Mouse (Mus musculus) midbrain, postnatal 0 days (tissue): Measurements from ENCODE around the gene Lgr4. TPM values are rescaled to one million over a fixed set of nuclear protein-coding genes. Genes with fewer than 3 reads are reported as not detected.

Source experiments
- ATAC-seq: fragments of 200-750 bp; cut with Nextera tagmentation; 2 replicates; pipeline ENCODE4 v1.8.0; 2017; ENCODE audit warnings: moderate number of reproducible peaks, mild to moderate bottlenecking, moderate TSS enrichment, moderate library complexity; ENCODE audit not compliant: low FRiP score
- DNase-seq: peaks from one replicate; pipeline ENCODE4 v3.0.0-alpha.2; 2015; ENCODE audit warnings: low spot score
- H3K27ac ChIP-seq: fragments of 300-500 bp; sonication (generic); 2 replicates; pipeline ENCODE4 v1.5.1; 2014; ENCODE audit warnings: low read depth, mild to moderate bottlenecking, low read length, mixed read lengths
- H3K27me3 ChIP-seq: fragments of 300-500 bp; sonication (generic); 2 replicates; pipeline ENCODE4 v1.6.1; 2014; ENCODE audit warnings: low read length, control low read depth, mixed read lengths; ENCODE audit not compliant: insufficient read depth
- H3K36me3 ChIP-seq: fragments of 300-500 bp; sonication (generic); 2 replicates; pipeline ENCODE4 v1.6.1; 2014; ENCODE audit warnings: low read length, control low read depth, mixed read lengths; ENCODE audit not compliant: insufficient read depth
- H3K4me1 ChIP-seq: fragments of 300-500 bp; sonication (generic); 2 replicates; pipeline ENCODE4 v1.6.1; 2014; ENCODE audit warnings: mild to moderate bottlenecking, control low read depth, antibody characterized with exemption, low read length, mixed read lengths; ENCODE audit not compliant: insufficient read depth
- H3K4me2 ChIP-seq: fragments of 300-500 bp; sonication (generic); 2 replicates; pipeline ENCODE4 v1.6.1; 2014; ENCODE audit warnings: low read depth, mild to moderate bottlenecking, low read length, mixed read lengths; ENCODE audit not compliant: poor library complexity, severe bottlenecking
- H3K4me3 ChIP-seq: fragments of 300-500 bp; sonication (generic); 2 replicates; pipeline ENCODE4 v1.5.1; 2014; ENCODE audit warnings: low read depth, mild to moderate bottlenecking, low read length, moderate library complexity
- H3K9ac ChIP-seq: fragments of 300-500 bp; sonication (generic); replicated peaks from 2 replicates; pipeline ENCODE4 v1.6.1; 2014; ENCODE audit warnings: mild to moderate bottlenecking, low read length, moderate library complexity, mixed read lengths; ENCODE audit not compliant: poor library complexity, severe bottlenecking
- H3K9me3 ChIP-seq: fragments of 300-500 bp; sonication (generic); 2 replicates; pipeline ENCODE4 v1.6.1; 2016; ENCODE audit warnings: low read length, control low read depth
- CTCF ChIP-seq: IDR thresholded peaks from 2 replicates; pipeline ENCODE4 v1.5.1; 2016; ENCODE audit warnings: antibody characterized with exemption, mild to moderate bottlenecking
- WGBS: fragments of 180-500 bp; shearing (Covaris S2); extraction: QIAGEN DNeasy Blood & Tissue Kit; methylation state at CpG from one replicate; pipeline ENCODE4 v1.1.7; 2014; 5-methylcytosine and 5-hydroxymethylcytosine counted together
- polyA plus RNA-seq: library from polyadenylated mRNA; unstranded; fragments of >200 nt; fragmentation: Nextera tagmentation; extraction: Ambion mirVana; gene quantifications from 2 replicates; pipeline ENCODE4 v1.2.1, GENCODE M21; 2015
- total RNA-seq: library from RNA; depleted of rRNA; stranded (reverse); fragments of >200 nt; gene quantifications from 2 replicates; pipeline ENCODE4 v1.2.3, GENCODE M21; 2014

The Lgr4 gene
- total and polyA plus RNA-seq, 2 experiments from 2014 or later: 9.9 to 33.4 TPM

- Histone ChIP-seq H3K36me3 (peaks cover 31% of the 10 kb centered on the region), H3K4me3 (no peak overlapping the region), H3K9me3 (no peaks in the 10 kb centered on the region), H3K4me1 (no peaks in the 10 kb centered on the region), H3K27ac (no peak overlapping the region), H3K27me3 (no peaks in the 10 kb centered on the region), H3K4me2 (no peak overlapping the region), H3K9ac (no peak overlapping the region)
- ATAC-seq (no peak), DNase-seq (no peak)
- no peak for TF ChIP-seq CTCF
These were observed 92.0 kb downstream of the Lgr4 start for GRCm38 (mm10) chr2:110009449-110009848.

GRCm38 (mm10) chr2:110012184-110012725, 94.8 kb downstream of the Lgr4 start:
- Histone ChIP-seq H3K4me2 (no peak overlapping the region), H3K27ac (no peak overlapping the region), H3K9ac (no peak overlapping the region), H3K4me1 (no peaks in the 10 kb centered on the region), H3K9me3 (no peaks in the 10 kb centered on the region), H3K27me3 (no peaks in the 10 kb centered on the region), H3K36me3 (peaks cover 20% of the 10 kb centered on the region), H3K4me3 (no peak overlapping the region)
- no peak for TF ChIP-seq CTCF
- no peak for ATAC-seq
- no peak for DNase-seq
- 83% methylated on average over 13 of the region's 13 CpGs for WGBS

GRCm38 (mm10) chr2:110017087-110017486, 99.6 kb downstream of the Lgr4 start:
- H3K4me2 ChIP-seq: peak overlapping the region; percentile 77
- peaks cover 9% of the 10 kb centered on the region; the same call in 1 of the 2 replicates for H3K36me3 ChIP-seq
- DNase-seq (no peak), ATAC-seq (peak; percentile 18; the same call in 1 of the 2 replicates)
- H3K4me3 ChIP-seq: peak overlapping the region; percentile 81
- H3K27ac ChIP-seq: peak overlapping the region; percentile 87
- no peaks in the 10 kb centered on the region for H3K9me3 ChIP-seq
- H3K9ac ChIP-seq: peak overlapping the region; percentile 93
- no peak for TF ChIP-seq CTCF
- WGBS: 44% methylated on average over 7 of the region's 7 CpGs
- H3K4me1 ChIP-seq: peaks cover 4% of the 10 kb centered on the region; the same call in 1 of the 2 replicates
- no peaks in the 10 kb centered on the region for H3K27me3 ChIP-seq

- H3K27ac ChIP-seq: peak within 1 kb of the TSS; percentile 87
- ATAC-seq (peak; percentile 99), DNase-seq (peak; percentile 97)
- peaks cover 7% of the 10 kb centered on the region; the same call in 1 of the 2 replicates for H3K36me3 ChIP-seq
- no peak for TF ChIP-seq CTCF
- peak within 1 kb of the TSS; percentile 81 for H3K4me3 ChIP-seq
- H3K4me2 ChIP-seq: peak within 1 kb of the TSS; percentile 77
- H3K27me3 ChIP-seq: no peaks in the 10 kb centered on the region
- no peaks in the 10 kb centered on the region for H3K9me3 ChIP-seq
- peaks cover 4% of the 10 kb centered on the region; the same call in 1 of the 2 replicates for H3K4me1 ChIP-seq
- H3K9ac ChIP-seq: peak within 1 kb of the TSS; percentile 93
- under 1% methylated on average over 54 of the region's 55 CpGs for WGBS
These were observed 100.4 kb downstream of the Lgr4 start, which contains the start of gene Ccdc34 for GRCm38 (mm10) chr2:110017616-110018505. Gene Ccdc34 (plus strand): TSS chr2:110017817.

- Histone ChIP-seq H3K27ac (no peak overlapping the region), H3K4me3 (no peak overlapping the region), H3K9me3 (no peaks in the 10 kb centered on the region), H3K4me1 (peaks cover 4% of the 10 kb centered on the region; the same call in 1 of the 2 replicates), H3K9ac (peak overlapping the region; percentile 19; the same call in 1 of the 2 replicates), H3K4me2 (no peak overlapping the region; the same call in 1 of the 2 replicates), H3K27me3 (no peaks in the 10 kb centered on the region), H3K36me3 (peaks cover 7% of the 10 kb centered on the region; the same call in 1 of the 2 replicates)
- no peak for ATAC-seq
- WGBS: 79% methylated on average over 4 of the region's 4 CpGs
- DNase-seq: no peak
- no peak for TF ChIP-seq CTCF
These were observed 102.2 kb downstream of the Lgr4 start for GRCm38 (mm10) chr2:110019656-110020055.

GRCm38 (mm10) chr2:110020430-110020829, 103.0 kb downstream of the Lgr4 start:
- DNase-seq (no peak), ATAC-seq (no peak)
- WGBS: 79% methylated on average over 1 of the region's 1 CpGs
- Histone ChIP-seq H3K9ac (no peak overlapping the region), H3K4me3 (no peak overlapping the region), H3K27ac (no peak overlapping the region), H3K4me1 (peaks cover 4% of the 10 kb centered on the region; the same call in 1 of the 2 replicates), H3K36me3 (peaks cover 7% of the 10 kb centered on the region; the same call in 1 of the 2 replicates), H3K9me3 (no peaks in the 10 kb centered on the region), H3K27me3 (no peaks in the 10 kb centered on the region), H3K4me2 (no peak overlapping the region)
- no peak for TF ChIP-seq CTCF
